Mouse (Mus musculus): ENCODE data around the gene Sptb. TPM values are rescaled to one million over a fixed set of nuclear protein-coding genes. Genes with fewer than 3 reads are reported as not detected.
A peak's percentile ranks its signal among the peaks of the same experiment; 100 is the strongest.

Gene Sptb
- polyA plus RNA-seq, 1 experiment from 2014 or later, result 77.6 TPM

- peaks cover 15% of the 10 kb centered on the region for H3K36me3 ChIP-seq (ENCODE audit: control insufficient read depth, insufficient read depth)
- H3K4me3 ChIP-seq (ENCODE audit: low read depth, low read length), result no peak overlapping the region
- H3K4me2 ChIP-seq (ENCODE audit: low read depth, low read length), result no peak overlapping the region
These were observed 144.1 kb downstream of the Sptb start for GRCm38 (mm10) chr12:76566284-76566683.

GRCm38 (mm10) chr12:76562196-76562595 lies 148.2 kb downstream of the Sptb start:
- no peaks in the 10 kb centered on the region for H3K9me3 ChIP-seq (replicated peaks; ENCODE audit: control insufficient read depth, low read length)
- no peak overlapping the region for H3K4me2 ChIP-seq (ENCODE audit: low read depth, low read length)
- no peak overlapping the region for H3K4me3 ChIP-seq (ENCODE audit: low read depth, low read length)
- no peaks in the 10 kb centered on the region for H3K27me3 ChIP-seq (ENCODE audit: control insufficient read depth, insufficient read depth, low read depth, low read length)
- 44% methylated on average over 4 of the region's 4 CpGs for WGBS (ENCODE audit: insufficient replicate concordance)
- no peak overlapping the region for H3K27ac ChIP-seq (ENCODE audit: low read length)
- H3K9ac ChIP-seq (ENCODE audit: low read depth, low read length), result no peak overlapping the region
- ATAC-seq (ENCODE audit: low read depth), result no peak
- H3K4me1 ChIP-seq (ENCODE audit: control insufficient read depth, low read depth, low read length), result no peaks in the 10 kb centered on the region
- peaks cover 15% of the 10 kb centered on the region for H3K36me3 ChIP-seq (ENCODE audit: control insufficient read depth, insufficient read depth)

More at GRCm38 (mm10) chr12:76566284-76566683, 144.1 kb downstream of the Sptb start:
- Histone ChIP-seq H3K4me1 (ENCODE audit: control insufficient read depth, low read depth, low read length) (no peaks in the 10 kb centered on the region), H3K9ac (ENCODE audit: low read depth, low read length) (no peak overlapping the region), H3K9me3 (replicated peaks; ENCODE audit: control insufficient read depth, low read length) (no peaks in the 10 kb centered on the region), H3K27ac (ENCODE audit: low read length) (no peak overlapping the region), H3K27me3 (ENCODE audit: control insufficient read depth, insufficient read depth, low read depth, low read length) (no peaks in the 10 kb centered on the region)
- WGBS (ENCODE audit: insufficient replicate concordance), result 81% methylated on average over 10 of the region's 10 CpGs
- ATAC-seq (ENCODE audit: low read depth), result no peak

- Histone ChIP-seq H3K4me3 (ENCODE audit: low read depth, low read length) (no peak overlapping the region), H3K4me1 (ENCODE audit: control insufficient read depth, low read depth, low read length) (peaks cover 15% of the 10 kb centered on the region), H3K9ac (ENCODE audit: low read depth, low read length) (no peak overlapping the region), H3K9me3 (replicated peaks; ENCODE audit: control insufficient read depth, low read length) (no peaks in the 10 kb centered on the region), H3K4me2 (ENCODE audit: low read depth, low read length) (no peak overlapping the region), H3K27me3 (ENCODE audit: control insufficient read depth, insufficient read depth, low read depth, low read length) (no peaks in the 10 kb centered on the region), H3K27ac (ENCODE audit: low read length) (no peak overlapping the region; the same call in 1 of the 2 replicates), H3K36me3 (ENCODE audit: control insufficient read depth, insufficient read depth) (no peaks in the 10 kb centered on the region; the same call in 1 of the 2 replicates)
- WGBS (ENCODE audit: insufficient replicate concordance), result 42% methylated on average over 5 of the region's 5 CpGs
- peak; percentile 75 for ATAC-seq (ENCODE audit: low read depth)
These were observed 152.1 kb downstream of the Sptb start for GRCm38 (mm10) chr12:76558206-76558605.

- H3K9ac ChIP-seq (ENCODE audit: low read depth, low read length), result no peak overlapping the region
- H3K9me3 ChIP-seq (replicated peaks; ENCODE audit: control insufficient read depth, low read length), result no peaks in the 10 kb centered on the region
- no peak overlapping the region for H3K27ac ChIP-seq (ENCODE audit: low read length)
- H3K36me3 ChIP-seq (ENCODE audit: control insufficient read depth, insufficient read depth), result no peaks in the 10 kb centered on the region; the same call in 1 of the 2 replicates
- H3K27me3 ChIP-seq (ENCODE audit: control insufficient read depth, insufficient read depth, low read depth, low read length), result no peaks in the 10 kb centered on the region
- ATAC-seq (ENCODE audit: low read depth), result no peak
- peaks cover 27% of the 10 kb centered on the region for H3K4me1 ChIP-seq (ENCODE audit: control insufficient read depth, low read depth, low read length)
- no peak overlapping the region for H3K4me3 ChIP-seq (ENCODE audit: low read depth, low read length)
- no peak overlapping the region for H3K4me2 ChIP-seq (ENCODE audit: low read depth, low read length)
- WGBS (ENCODE audit: insufficient replicate concordance), result 33% methylated on average over 6 of the region's 6 CpGs
These were observed 153.5 kb downstream of the Sptb start for GRCm38 (mm10) chr12:76556745-76557389.

- Histone ChIP-seq H3K9me3 (replicated peaks; ENCODE audit: control insufficient read depth, low read length) (no peaks in the 10 kb centered on the region), H3K4me2 (ENCODE audit: low read depth, low read length) (no peak overlapping the region), H3K36me3 (ENCODE audit: control insufficient read depth, insufficient read depth) (no peaks in the 10 kb centered on the region; the same call in 1 of the 2 replicates), H3K27ac (ENCODE audit: low read length) (no peak overlapping the region), H3K4me1 (ENCODE audit: control insufficient read depth, low read depth, low read length) (peaks cover 27% of the 10 kb centered on the region), H3K4me3 (ENCODE audit: low read depth, low read length) (no peak overlapping the region), H3K27me3 (ENCODE audit: control insufficient read depth, insufficient read depth, low read depth, low read length) (no peaks in the 10 kb centered on the region), H3K9ac (ENCODE audit: low read depth, low read length) (no peak overlapping the region)
- ATAC-seq (ENCODE audit: low read depth), result no peak
- WGBS (ENCODE audit: insufficient replicate concordance), result 70% methylated on average over 7 of the region's 7 CpGs
These were observed 154.2 kb downstream of the Sptb start for GRCm38 (mm10) chr12:76556187-76556586.

GRCm38 (mm10) chr12:76554871-76555386 lies 155.4 kb downstream of the Sptb start:
- Histone ChIP-seq H3K9me3 (replicated peaks; ENCODE audit: control insufficient read depth, low read length) (no peaks in the 10 kb centered on the region), H3K9ac (ENCODE audit: low read depth, low read length) (no peak overlapping the region)
- WGBS (ENCODE audit: insufficient replicate concordance), result 42% methylated on average over 3 of the region's 3 CpGs

GRCm38 (mm10) chr12:76554392-76554791 lies 156.0 kb downstream of the Sptb start:
- no peaks in the 10 kb centered on the region for H3K9me3 ChIP-seq (replicated peaks; ENCODE audit: control insufficient read depth, low read length)
- no peak overlapping the region for H3K4me2 ChIP-seq (ENCODE audit: low read depth, low read length)
- H3K4me1 ChIP-seq (ENCODE audit: control insufficient read depth, low read depth, low read length), result peaks cover 27% of the 10 kb centered on the region
- ATAC-seq (ENCODE audit: low read depth), result no peak
- H3K4me3 ChIP-seq (ENCODE audit: low read depth, low read length), result no peak overlapping the region
- WGBS (ENCODE audit: insufficient replicate concordance), result 49% methylated on average over 3 of the region's 3 CpGs
- no peaks in the 10 kb centered on the region for H3K27me3 ChIP-seq (ENCODE audit: control insufficient read depth, insufficient read depth, low read depth, low read length)
- H3K36me3 ChIP-seq (ENCODE audit: control insufficient read depth, insufficient read depth), result no peaks in the 10 kb centered on the region
- no peak overlapping the region for H3K27ac ChIP-seq (ENCODE audit: low read length)
- H3K9ac ChIP-seq (ENCODE audit: low read depth, low read length), result no peak overlapping the region

More at GRCm38 (mm10) chr12:76554871-76555386, 155.4 kb downstream of the Sptb start:
- Histone ChIP-seq H3K4me2 (ENCODE audit: low read depth, low read length) (no peak overlapping the region), H3K4me3 (ENCODE audit: low read depth, low read length) (no peak overlapping the region), H3K4me1 (ENCODE audit: control insufficient read depth, low read depth, low read length) (peaks cover 27% of the 10 kb centered on the region), H3K27me3 (ENCODE audit: control insufficient read depth, insufficient read depth, low read depth, low read length) (no peaks in the 10 kb centered on the region), H3K36me3 (ENCODE audit: control insufficient read depth, insufficient read depth) (no peaks in the 10 kb centered on the region), H3K27ac (ENCODE audit: low read length) (no peak overlapping the region)
- ATAC-seq (ENCODE audit: low read depth), result no peak

- Histone ChIP-seq H3K27me3 (ENCODE audit: control insufficient read depth, insufficient read depth, low read depth, low read length) (no peaks in the 10 kb centered on the region), H3K4me3 (ENCODE audit: low read depth, low read length) (no peak overlapping the region), H3K36me3 (ENCODE audit: control insufficient read depth, insufficient read depth) (no peaks in the 10 kb centered on the region), H3K27ac (ENCODE audit: low read length) (no peak overlapping the region), H3K9me3 (replicated peaks; ENCODE audit: control insufficient read depth, low read length) (no peaks in the 10 kb centered on the region), H3K9ac (ENCODE audit: low read depth, low read length) (no peak overlapping the region), H3K4me1 (ENCODE audit: control insufficient read depth, low read depth, low read length) (peaks cover 29% of the 10 kb centered on the region), H3K4me2 (ENCODE audit: low read depth, low read length) (no peak overlapping the region)
- WGBS (ENCODE audit: insufficient replicate concordance), result 55% methylated on average over 7 of the region's 7 CpGs
- no peak for ATAC-seq (ENCODE audit: low read depth)
These were observed 156.4 kb downstream of the Sptb start for GRCm38 (mm10) chr12:76553917-76554316.

GRCm38 (mm10) chr12:76552958-76553357 lies 157.4 kb downstream of the Sptb start:
- no peak overlapping the region for H3K4me3 ChIP-seq (ENCODE audit: low read depth, low read length)

More at GRCm38 (mm10) chr12:76552958-76553357, 157.4 kb downstream of the Sptb start:
- Histone ChIP-seq H3K27ac (ENCODE audit: low read length) (peak overlapping the region; percentile 50; the same call in 1 of the 2 replicates), H3K27me3 (ENCODE audit: control insufficient read depth, insufficient read depth, low read depth, low read length) (no peaks in the 10 kb centered on the region), H3K9ac (ENCODE audit: low read depth, low read length) (no peak overlapping the region), H3K9me3 (replicated peaks; ENCODE audit: control insufficient read depth, low read length) (no peaks in the 10 kb centered on the region), H3K4me1 (ENCODE audit: control insufficient read depth, low read depth, low read length) (peaks cover 36% of the 10 kb centered on the region), H3K4me2 (ENCODE audit: low read depth, low read length) (no peak overlapping the region), H3K36me3 (ENCODE audit: control insufficient read depth, insufficient read depth) (no peaks in the 10 kb centered on the region)
- no peak for ATAC-seq (ENCODE audit: low read depth)
- 37% methylated on average over 4 of the region's 4 CpGs for WGBS (ENCODE audit: insufficient replicate concordance)
